Mouse (Mus musculus) megakaryocyte, embryonic 14.5 days (primary cell): ENCODE results near the gene Tmem53. TPM values are rescaled to one million over a fixed set of nuclear protein-coding genes. Genes with fewer than 3 reads are reported as not detected.

ENCODE experiments used
- H3K27me3 ChIP-seq: replicated peaks from 2 replicates; pipeline ENCODE3; 2012; ENCODE audit warnings: inconsistent platforms
- H3K36me3 ChIP-seq: replicated peaks from 2 replicates; pipeline ENCODE3; 2012; ENCODE audit warnings: low read length, inconsistent platforms, mixed read lengths
- H3K4me1 ChIP-seq: 2 replicates; pipeline ENCODE4 v1.6.1; 2012; ENCODE audit warnings: inconsistent platforms
- H3K4me3 ChIP-seq: replicated peaks from 2 replicates; pipeline ENCODE3; 2012; ENCODE audit warnings: moderate library complexity, mild to moderate bottlenecking, inconsistent platforms
- H3K9me3 ChIP-seq: 2 replicates; pipeline ENCODE4 v1.6.1; 2012; ENCODE audit warnings: inconsistent platforms
- FLI1 ChIP-seq: IDR thresholded peaks from 2 replicates; pipeline ENCODE4 v1.6.1; 2012; ENCODE audit warnings: low read length, inconsistent platforms, mixed read lengths
- GATA1 ChIP-seq: IDR thresholded peaks from 3 replicates; pipeline ENCODE4 v1.6.1; 2012; ENCODE audit warnings: mixed read lengths, low read length, inconsistent platforms, borderline replicate concordance
- polyA plus RNA-seq: library from polyadenylated mRNA; stranded (reverse); fragments of >175 nt; gene quantifications from 2 replicates; pipeline ENCODE4 v1.2.3, GENCODE M21; 2012; ENCODE audit warnings: low replicate concordance; ENCODE audit not compliant: insufficient read depth

Gene Tmem53
- polyA plus RNA-seq, 1 experiment, result 0.53 TPM

- Histone ChIP-seq H3K9me3 (no peaks in the 10 kb centered on the region; the same call in 1 of the 2 replicates), H3K4me3 (no peak overlapping the region), H3K36me3 (no peaks in the 10 kb centered on the region), H3K4me1 (no peaks in the 10 kb centered on the region; the same call in 1 of the 2 replicates), H3K27me3 (peaks cover 36% of the 10 kb centered on the region)
- TF ChIP-seq FLI1, result no peak
- TF ChIP-seq GATA1, result no peak
Observed at GRCm38 (mm10) chr4:117262101-117262913, 10.6 kb downstream of the Tmem53 start.

DNA sequence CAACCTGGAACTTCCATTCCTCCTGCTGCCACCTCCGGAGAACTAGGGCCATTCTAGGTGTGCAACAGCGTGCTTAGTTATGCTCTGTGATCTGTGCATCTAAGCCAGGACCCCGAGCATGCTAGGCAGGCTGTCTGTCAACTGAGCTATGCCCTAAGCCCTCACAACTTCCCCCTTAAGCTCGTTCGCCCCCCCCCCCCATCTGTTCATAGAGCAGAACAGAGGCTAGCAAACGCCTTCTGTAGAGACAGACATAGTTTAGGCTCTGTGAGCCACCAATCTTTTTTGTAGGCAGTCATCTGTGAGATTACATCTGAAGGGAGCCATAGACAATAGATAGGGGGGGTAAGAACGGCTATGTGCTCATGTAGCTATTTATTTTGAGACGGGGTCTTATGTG is 11.2 kb downstream of the Tmem53 start:
- H3K36me3 ChIP-seq, result no peaks in the 10 kb centered on the region
- H3K9me3 ChIP-seq, result no peaks in the 10 kb centered on the region; the same call in 1 of the 2 replicates
- peaks cover 36% of the 10 kb centered on the region for H3K27me3 ChIP-seq
- no peak overlapping the region for H3K4me3 ChIP-seq
- TF ChIP-seq FLI1 (no peak), GATA1 (no peak)
- H3K4me1 ChIP-seq, result peaks cover 2% of the 10 kb centered on the region; the same call in 1 of the 2 replicates

DNA sequence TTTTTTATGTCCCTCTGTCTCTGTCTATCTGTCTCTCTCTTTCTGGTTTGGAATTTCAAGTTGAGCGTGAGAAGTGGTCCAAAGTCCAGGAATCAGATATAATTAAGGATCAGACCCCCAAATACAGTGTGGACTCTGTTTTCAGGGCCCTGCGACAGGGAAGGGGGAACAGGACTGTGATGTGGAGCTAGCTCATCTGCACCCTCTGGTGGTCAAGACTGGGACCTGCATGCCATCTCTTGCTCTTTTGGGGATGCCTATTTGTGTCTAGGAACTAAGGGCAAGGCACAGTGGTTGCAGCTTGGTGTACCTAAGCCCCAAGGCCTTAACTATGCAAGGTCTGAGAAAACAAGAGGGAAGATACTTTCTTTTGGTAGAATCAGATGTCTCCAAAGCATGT is 15.5 kb downstream of the Tmem53 start:
- H3K36me3 ChIP-seq, result peaks cover 17% of the 10 kb centered on the region
- H3K27me3 ChIP-seq, result peaks cover 24% of the 10 kb centered on the region
- H3K4me3 ChIP-seq, result no peak overlapping the region
- H3K4me1 ChIP-seq, result peaks cover 5% of the 10 kb centered on the region; the same call in 1 of the 2 replicates
- TF ChIP-seq GATA1 (no peak), FLI1 (no peak)
- no peaks in the 10 kb centered on the region for H3K9me3 ChIP-seq

DNA sequence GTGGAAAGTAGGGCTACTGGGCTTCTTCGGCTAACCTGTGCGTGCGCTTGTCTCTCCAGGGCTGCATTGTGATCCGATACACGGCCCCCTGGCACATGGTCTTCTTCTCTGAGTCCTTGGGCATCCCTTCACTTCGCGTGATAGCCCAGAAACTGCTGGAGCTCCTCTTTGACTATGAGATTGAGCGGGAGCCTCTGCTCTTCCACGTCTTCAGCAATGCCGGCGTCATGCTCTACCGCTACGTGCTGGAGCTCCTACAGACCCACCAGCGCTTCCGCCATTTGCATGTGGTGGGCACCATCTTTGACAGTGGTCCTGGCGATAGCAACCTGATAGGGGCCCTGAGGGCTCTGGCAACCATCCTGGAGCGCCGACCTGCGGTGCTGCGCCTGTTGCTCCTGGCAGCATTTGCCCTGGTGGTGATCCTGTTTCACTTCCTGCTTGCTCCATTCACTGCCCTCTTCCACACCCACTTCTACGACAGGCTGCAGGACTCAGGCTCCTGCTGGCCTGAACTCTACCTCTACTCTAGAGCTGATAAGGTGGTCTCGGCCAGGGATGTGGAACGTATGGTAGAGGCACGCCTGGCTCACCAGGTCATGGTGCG is 16.2 kb downstream of the Tmem53 start:
- TF ChIP-seq GATA1, result no peak
- no peak for TF ChIP-seq FLI1
- peaks cover 5% of the 10 kb centered on the region; the same call in 1 of the 2 replicates for H3K4me1 ChIP-seq
- peaks cover 24% of the 10 kb centered on the region for H3K36me3 ChIP-seq
- H3K9me3 ChIP-seq, result no peaks in the 10 kb centered on the region
- H3K4me3 ChIP-seq, result no peak overlapping the region
- H3K27me3 ChIP-seq, result peaks cover 18% of the 10 kb centered on the region

- TF ChIP-seq FLI1 (no peak), GATA1 (no peak)
- peaks cover 8% of the 10 kb centered on the region for H3K9me3 ChIP-seq
- H3K4me3 ChIP-seq, result no peak overlapping the region
- peaks cover 47% of the 10 kb centered on the region for H3K36me3 ChIP-seq
- peaks cover 15% of the 10 kb centered on the region for H3K27me3 ChIP-seq
- peaks cover 5% of the 10 kb centered on the region; the same call in 1 of the 2 replicates for H3K4me1 ChIP-seq
Observed at GRCm38 (mm10) chr4:117270278-117270677, 18.5 kb downstream of the Tmem53 start.

GRCm38 (mm10) chr4:117272459-117272858 is 20.7 kb downstream of the Tmem53 start:
- no peak overlapping the region for H3K4me3 ChIP-seq
- H3K9me3 ChIP-seq, result peaks cover 8% of the 10 kb centered on the region
- peaks cover 69% of the 10 kb centered on the region for H3K36me3 ChIP-seq
- TF ChIP-seq GATA1, result no peak
- TF ChIP-seq FLI1, result no peak
- peaks cover 9% of the 10 kb centered on the region for H3K27me3 ChIP-seq
- H3K4me1 ChIP-seq, result peaks cover 5% of the 10 kb centered on the region; the same call in 1 of the 2 replicates

- Histone ChIP-seq H3K36me3 (peaks cover 92% of the 10 kb centered on the region), H3K4me1 (no peaks in the 10 kb centered on the region), H3K27me3 (no peaks in the 10 kb centered on the region), H3K9me3 (peaks cover 8% of the 10 kb centered on the region), H3K4me3 (no peak overlapping the region)
- TF ChIP-seq FLI1 (no peak), GATA1 (no peak)
Observed at GRCm38 (mm10) chr4:117274720-117275119, 23.0 kb downstream of the Tmem53 start.

- Histone ChIP-seq H3K4me3 (no peak overlapping the region), H3K9me3 (peaks cover 8% of the 10 kb centered on the region), H3K4me1 (no peaks in the 10 kb centered on the region), H3K27me3 (no peaks in the 10 kb centered on the region), H3K36me3 (peaks cover 100% of the 10 kb centered on the region)
- TF ChIP-seq GATA1 (no peak), FLI1 (no peak)
Observed at GRCm38 (mm10) chr4:117276281-117276711, 24.5 kb downstream of the Tmem53 start.

DNA sequence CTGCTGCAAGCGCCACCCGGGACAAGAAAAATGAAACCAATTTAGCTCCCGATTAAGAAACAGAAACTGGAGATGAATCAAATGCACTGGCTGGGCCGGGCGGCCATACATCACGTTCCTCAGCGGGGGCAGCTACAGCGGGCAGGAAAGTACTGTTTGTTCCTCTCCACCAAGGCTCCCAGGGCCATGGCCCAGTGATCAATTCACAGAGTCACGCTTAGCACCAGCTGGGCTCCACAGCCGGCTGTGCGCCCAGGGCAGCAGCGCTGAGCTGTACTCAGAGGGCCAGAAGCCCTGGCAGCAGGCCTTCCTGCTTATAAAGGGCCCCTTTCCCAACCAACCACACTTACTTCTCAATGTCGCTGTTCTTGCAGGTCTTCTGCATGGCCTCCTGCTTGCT is 25.3 kb downstream of the Tmem53 start:
- H3K27me3 ChIP-seq, result no peaks in the 10 kb centered on the region
- no peak overlapping the region for H3K4me3 ChIP-seq
- peaks cover 8% of the 10 kb centered on the region for H3K9me3 ChIP-seq
- TF ChIP-seq FLI1 (no peak), GATA1 (no peak)
- H3K4me1 ChIP-seq, result no peaks in the 10 kb centered on the region
- H3K36me3 ChIP-seq, result peaks cover 100% of the 10 kb centered on the region

- TF ChIP-seq GATA1, result no peak
- TF ChIP-seq FLI1, result no peak
- peaks cover 100% of the 10 kb centered on the region for H3K36me3 ChIP-seq
Observed at GRCm38 (mm10) chr4:117277687-117278086, 25.9 kb downstream of the Tmem53 start.

More at GRCm38 (mm10) chr4:117277687-117278086, 25.9 kb downstream of the Tmem53 start:
- Histone ChIP-seq H3K4me1 (no peaks in the 10 kb centered on the region), H3K4me3 (no peak overlapping the region), H3K27me3 (no peaks in the 10 kb centered on the region), H3K9me3 (peaks cover 8% of the 10 kb centered on the region)
